Mouse (Mus musculus) cerebellum, postnatal 36 days (tissue): ENCODE results near the gene Ttc13.
A peak's percentile ranks its signal among the peaks of the same experiment; 100 is the strongest.

Experiments used
- DNase-seq, 2 experiments: peaks; one replicate each; pipeline ENCODE4 v3.0.0; 2021 to 2022; ENCODE audit warnings: mixed read lengths in 2 of 2

The Ttc13 gene

DNA sequence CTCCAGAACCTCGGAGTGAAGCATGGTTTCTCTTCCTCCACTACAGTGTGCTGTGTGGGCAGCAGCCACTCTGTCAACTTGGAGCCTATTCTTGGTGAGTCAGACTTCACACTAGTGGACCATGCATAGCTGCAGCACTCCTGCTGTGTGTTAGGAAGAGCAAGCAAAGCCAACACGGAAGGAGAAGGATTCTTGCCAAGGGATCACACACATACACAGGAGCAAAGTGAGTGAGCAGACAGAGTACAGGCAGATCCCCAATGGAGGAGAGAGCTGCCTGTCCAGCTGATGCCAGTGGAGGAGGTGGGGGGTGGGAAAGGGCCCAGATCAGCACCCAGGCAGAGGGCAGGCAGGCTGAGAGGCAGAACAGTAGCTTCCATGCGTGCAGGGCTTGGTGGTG, 19.6 kb downstream of the Ttc13 start:
- DNase-seq = peak; percentile 45 to 61

DNA sequence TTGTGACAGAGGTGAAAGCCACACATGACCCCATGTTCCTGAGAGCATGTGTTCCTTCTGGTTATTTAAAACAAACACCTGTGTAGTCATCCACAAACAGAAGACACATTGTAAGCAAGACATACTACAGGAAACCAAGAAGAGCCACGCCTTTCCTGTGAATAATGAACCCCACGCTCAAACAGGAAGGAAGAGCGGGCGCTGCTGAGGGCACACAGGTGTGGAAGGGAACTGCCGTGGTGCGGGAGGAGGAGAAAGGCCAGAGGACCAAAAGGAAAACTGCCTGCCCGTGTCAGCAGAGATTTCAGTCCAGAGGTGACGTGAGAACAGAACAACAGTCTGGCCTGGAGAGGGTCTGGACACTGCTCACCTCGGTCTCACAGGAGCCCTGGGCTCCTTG, 20.8 kb downstream of the Ttc13 start:
- DNase-seq = no peak

DNA sequence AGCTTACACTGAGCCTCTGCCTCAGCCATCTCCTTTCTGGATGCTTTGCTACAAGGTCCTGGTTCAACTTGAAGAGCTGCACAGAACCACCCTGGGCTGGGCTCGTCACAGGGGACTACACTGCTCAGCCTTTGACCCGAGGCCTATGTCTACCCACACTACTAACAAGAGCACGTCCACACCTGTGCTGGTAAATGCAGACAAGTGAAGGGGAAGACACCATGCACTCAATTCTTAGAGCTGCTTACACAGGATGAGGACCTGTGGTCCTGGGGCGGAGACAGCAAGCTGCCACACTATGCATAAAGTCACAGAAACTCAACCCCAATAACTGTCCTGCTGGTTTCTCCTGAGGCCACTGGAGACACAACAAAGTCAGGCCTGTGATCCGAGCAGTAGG, 21.5 kb downstream of the Ttc13 start:
- no peak for DNase-seq

DNA sequence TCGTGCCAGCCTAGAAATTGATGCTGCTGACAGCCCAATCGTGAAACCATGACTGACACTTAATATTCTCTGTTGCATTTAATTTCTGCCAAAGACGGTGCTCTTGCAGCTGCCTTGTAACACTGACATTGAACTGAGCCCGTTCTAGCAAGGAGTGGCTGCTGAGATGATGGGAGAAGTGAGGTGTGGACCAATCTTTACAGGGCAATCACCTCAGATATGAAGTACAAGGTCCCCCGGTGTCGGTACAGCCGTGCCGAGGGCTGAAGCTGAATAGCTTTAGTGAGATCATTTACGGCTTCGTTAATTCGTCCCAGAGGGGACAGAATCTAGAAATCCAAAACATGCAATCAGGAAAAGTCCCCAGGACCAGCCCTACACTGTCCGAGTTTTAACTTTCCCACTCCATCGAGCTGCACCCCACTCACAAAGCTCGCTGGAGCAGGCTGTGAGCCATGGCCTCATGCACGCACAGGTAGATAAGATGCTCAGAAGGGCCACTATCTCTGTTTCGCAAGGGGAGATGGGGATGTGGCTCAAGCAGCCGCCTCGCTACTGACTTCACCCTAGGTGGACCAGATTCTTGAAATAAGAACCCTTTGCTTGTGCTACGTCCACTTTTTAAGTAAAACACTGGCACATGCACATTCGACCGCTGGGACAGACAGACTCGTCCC, 26.2 kb downstream of the Ttc13 start:
- no peak for DNase-seq

DNA sequence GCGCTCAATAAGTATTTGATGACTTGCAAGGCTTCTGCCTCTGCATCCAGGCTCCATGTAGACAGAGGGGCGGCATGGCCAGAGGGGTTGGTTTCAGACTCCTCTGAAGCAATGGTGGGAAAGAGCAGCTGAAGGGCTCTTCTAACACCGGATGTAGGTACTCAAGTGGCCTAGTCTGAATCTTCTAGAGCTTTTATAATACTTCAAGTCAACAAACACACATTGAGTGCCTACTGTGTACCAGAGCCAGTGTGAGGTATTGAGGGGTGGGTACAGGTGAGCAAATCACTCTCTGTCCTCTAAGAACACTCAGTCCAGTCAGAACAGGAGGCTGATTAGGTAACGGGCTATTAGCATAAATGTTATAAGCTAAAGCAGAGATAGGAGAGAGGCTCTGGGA, 30.1 kb downstream of the Ttc13 start:
- DNase-seq = no peak

DNA sequence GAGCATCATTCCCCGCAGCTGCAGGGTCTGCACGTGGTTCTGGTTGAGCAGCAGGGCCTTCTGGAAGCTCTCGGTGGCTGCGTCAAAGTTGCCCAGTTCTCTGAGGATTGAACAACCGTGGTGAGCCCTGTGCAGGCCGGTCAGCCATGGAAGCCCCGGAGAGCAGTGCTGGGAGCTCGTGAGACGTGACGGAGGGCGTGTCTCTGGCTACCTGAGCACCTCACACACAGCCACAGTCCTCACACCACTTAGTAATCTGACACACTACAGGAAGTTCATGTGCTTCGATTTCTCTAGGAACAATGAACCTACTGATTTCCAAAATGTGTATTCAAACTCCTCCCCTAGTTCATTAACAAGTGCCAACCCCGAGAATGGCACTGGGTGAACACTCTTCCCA, 32.9 kb downstream of the Ttc13 start:
- no peak for DNase-seq

DNA sequence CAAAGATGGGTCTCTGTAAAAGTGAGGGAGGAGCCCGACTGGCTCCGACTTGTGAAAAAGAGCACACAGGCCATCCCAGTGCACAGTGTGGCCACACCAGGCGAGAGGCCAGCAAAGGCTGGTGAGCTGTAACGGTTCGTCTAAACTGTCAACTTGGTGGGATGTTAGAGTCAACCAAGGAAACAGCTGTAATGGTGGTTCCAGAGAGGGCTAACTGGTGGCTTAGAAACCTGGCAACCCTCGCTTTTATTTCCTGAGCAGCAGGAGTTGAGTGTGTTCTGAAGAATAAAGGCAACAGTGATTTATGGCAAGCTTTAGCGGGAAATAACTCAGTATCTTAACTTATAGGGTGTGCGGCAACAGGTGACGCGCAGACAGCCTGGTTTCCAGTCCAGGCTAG, 39.6 kb downstream of the Ttc13 start:
- DNase-seq = no peak

DNA sequence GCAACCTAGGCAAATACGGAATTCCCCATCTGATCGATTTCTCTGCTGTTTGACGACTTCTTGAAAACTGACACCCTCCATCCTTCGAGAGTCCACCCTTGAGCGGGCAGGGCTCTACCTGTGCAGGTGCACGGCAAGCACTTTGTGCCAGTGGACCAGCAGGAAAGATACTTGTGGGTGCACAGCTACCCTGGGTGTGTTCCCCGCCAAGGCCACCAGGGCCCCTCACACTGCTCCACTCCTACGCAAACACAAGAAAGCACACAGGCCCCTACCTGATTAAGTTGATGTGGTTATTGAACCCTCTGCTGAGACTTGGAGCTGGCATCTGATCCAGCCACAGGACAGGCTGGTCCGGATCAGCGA, 40.0 kb downstream of the Ttc13 start:
- DNase-seq = no peak

DNA sequence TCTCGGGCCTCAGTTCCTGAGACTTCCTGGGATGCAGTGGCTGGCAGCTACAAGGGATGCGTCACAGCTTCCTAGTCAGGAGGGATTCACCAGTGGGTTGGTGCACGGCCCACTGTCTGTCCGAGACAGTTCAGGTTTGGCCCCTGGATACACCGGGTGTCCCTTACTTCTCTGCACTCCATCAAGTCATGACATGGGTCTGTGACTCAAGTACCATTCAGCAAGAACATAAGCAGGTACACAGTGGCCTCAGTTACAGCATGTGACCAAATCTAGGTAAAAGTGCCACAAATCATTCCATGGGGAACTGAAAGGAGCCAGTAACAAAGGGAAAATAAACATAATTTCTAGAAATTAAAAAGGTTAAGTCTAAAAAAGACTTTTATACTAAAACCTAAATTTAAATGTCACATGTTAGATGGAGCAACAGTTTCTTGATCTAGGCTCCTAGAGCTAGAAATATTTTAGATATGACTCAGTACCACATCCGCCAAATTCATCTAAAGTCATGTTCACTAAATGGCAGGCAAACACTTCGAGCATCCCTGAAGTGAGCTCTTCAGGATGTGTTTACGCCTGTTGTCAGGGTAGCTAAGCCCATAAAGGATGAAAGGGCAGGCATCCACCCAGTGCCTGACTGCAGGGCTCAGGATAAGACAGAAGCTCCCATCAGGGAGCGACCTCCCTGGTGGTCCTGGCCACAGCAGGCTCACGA, 40.5 kb downstream of the Ttc13 start:
- no peak for DNase-seq

DNA sequence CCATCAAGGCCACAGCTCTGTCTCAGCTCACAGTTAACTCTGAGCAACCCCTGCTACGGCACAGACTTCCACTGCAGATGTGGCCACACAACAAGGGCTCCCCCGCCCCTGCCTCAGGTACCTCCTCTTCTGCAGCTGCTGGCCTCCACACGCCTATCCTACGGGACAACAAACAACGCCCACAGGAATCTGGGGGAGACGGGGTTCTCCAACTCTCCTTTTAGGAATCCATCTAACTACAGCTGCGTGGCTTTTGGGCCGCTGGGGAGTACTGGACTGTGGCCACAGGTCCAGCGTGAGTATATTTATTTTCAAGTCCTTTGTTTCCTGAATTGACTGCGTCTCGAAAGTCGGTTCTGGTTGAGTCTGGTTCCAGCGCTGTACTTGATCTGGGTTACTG, 43.5 kb downstream of the Ttc13 start:
- no peak for DNase-seq

DNA sequence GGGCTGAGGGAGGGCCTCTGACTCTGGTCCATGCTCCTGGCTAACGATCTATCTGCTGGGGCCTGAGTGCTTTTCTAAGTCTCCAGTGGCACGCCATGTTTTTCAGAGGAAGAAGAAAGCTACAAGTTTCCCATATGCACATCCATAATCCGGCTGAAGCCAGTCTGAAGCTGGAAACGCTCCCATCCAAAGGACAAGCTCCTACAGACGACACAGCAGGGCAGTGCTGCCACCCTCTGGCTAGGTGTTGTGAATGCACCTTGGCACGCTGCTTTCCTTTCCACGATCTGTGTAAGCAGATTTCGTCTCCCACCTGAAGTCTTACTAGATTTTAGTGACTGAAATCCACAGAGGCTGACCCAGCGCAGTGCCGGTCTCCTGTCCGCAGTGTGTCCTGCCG, 44.3 kb downstream of the Ttc13 start:
- DNase-seq = peak; percentile 92 to 95

DNA sequence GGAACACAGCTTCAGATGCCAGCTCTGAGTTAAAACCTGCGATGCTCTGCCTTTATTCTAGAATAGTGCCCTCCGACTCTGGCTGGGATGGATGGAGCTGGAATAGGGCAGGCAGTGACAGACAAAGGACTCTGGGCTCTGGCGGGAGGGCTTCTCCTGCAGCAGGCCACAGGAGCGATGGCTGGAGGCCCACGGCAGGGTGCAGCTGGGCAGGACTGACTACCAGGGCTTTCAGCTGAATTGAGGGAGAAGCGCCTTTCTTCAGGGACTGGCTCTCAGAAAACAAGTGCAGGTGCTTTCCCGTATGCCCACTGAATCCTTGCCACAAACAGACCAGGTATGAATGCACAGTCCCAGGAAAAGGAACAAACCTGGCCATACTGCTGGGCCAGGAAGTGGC, 44.7 kb downstream of the Ttc13 start:
- DNase-seq = peak in 1 of 2 experiments; percentile 54

DNA sequence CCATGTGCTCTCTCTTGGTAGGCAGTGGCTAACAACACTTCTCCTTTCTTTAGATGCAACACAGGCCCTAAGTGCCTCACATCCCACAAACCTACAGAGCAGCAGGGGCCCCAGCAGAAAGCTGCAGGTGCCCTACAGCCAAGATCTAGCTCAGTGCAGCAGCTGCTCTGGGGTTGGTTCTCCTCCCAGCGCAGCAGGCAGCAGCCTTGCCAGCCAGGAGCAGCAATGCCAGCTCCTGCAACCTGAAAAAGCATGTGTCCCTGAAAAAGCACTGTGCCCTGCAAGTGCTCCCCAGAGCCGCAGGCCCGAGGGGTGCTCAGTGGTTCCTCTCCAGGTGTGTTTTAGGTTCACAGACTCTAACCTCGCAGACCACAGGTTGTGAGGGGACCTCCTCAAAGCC, 45.1 kb downstream of the Ttc13 start:
- DNase-seq = peak; percentile 72 to 76

DNA sequence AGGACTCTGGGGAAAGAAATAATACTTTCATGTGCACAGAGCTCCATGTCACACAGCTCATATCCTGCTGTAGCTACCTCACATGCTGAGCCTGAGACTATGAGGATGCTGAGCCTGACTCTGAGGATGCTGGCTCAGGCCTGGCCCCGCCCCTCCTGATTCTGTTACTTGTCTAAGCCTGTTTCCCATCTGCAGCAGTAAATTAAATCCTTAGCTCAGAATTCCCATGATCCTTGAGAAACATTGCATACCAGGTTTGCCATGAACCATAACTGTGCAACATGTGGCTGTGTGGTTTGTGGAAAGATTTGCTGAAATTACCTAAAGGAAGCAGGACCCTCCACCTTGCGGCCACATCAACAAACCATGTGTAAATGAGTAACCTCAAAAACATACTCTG, 49.4 kb downstream of the Ttc13 start:
- DNase-seq = no peak

DNA sequence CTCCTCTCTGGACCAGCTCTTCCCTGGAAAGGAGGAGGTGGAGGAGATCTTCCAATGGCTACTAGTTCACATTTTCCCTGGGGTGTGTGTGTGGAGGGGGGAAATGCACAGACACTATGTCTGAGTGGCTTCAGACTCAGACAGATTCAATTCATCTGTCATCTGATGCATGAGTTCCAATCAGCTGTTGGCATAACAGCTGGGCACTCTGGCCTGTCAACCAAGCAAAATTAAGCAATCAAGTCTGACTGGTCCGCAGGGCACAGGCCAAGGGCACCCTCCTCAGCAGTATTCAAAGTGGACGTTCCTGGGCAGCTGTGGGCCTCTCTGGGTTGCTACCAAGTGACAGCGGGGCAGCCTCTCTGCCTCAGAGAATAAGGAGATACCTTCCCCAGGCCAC, 53.0 kb downstream of the Ttc13 start:
- DNase-seq = no peak

DNA sequence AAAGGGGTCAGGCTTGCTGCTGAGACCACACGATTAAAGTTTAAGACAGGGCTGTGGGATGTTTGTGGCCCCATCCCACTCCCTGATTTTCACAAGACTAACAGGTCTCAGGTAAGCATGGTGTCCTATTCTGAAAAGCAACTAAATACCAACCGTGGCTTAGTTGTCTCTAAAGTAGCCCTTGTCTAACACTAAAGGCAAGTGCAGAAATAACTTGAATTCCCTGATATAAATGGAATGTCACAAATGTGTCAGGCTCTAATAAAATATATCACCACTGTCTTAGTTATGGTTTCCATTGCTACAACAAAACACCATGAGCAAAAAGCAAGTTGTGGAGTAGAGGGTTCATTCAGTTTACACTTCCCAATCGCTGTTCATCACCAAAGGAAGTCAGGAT, 57.4 kb downstream of the Ttc13 start:
- no peak for DNase-seq

DNA sequence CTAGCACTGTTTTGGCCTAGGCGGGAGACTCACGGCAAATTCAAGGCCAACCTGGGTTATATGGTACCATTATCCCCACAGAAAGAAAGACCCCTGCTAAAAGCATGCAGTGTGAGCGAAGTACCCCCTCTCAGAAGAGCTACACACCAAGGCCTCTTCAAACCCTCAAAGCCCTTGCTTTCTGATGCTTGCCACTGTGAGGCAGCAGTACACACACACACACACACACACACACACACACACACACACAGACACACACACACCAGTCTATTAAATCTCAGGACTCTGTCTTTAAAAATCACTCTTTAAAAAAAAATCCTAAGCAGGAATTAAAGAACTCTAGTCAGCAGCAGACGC, 57.9 kb downstream of the Ttc13 start:
- DNase-seq = no peak

DNA sequence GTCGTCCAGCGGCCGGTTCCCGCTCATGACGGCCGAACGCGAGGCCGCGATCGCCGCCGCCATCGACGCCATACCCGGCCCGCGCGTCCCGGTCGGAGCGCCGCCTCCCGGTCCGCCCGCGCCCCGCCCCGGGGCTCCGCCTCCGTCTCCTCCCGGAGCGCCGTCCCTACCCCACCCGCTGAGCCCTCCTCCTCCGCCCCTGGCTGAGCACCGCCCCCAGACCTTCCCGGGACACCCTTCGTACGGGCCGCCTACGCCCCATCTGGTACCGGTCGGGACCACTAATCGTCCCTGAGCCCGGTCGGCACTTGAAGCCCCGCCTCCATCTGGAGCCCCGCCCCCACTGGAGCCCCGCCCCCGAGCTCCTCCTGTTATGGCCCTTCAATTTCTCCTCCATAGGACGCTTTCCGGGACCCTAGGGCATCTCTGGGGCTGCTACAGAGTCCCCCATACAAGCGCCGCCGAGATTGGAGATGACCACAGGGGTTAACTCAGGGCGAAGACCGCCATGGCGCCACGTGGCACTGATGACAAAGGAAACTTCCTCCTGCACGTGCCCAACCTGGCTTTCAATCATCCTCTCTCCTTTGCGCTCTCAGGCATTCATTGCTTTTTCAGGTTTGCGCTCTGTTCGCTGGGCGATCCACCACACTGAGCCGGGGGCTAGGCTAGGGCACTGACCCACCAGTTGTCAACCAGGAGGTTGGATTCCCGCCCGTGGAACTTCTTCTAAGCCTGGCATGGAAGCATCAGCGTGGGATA, 58.5 kb downstream of the Ttc13 start, which contains the start of gene 2310022B05Rik:
Gene 2310022B05Rik, minus strand, starts transcription at position 258 of the 762 bp plus-strand sequence.
- peak; percentile 68 to 70 for DNase-seq

DNA sequence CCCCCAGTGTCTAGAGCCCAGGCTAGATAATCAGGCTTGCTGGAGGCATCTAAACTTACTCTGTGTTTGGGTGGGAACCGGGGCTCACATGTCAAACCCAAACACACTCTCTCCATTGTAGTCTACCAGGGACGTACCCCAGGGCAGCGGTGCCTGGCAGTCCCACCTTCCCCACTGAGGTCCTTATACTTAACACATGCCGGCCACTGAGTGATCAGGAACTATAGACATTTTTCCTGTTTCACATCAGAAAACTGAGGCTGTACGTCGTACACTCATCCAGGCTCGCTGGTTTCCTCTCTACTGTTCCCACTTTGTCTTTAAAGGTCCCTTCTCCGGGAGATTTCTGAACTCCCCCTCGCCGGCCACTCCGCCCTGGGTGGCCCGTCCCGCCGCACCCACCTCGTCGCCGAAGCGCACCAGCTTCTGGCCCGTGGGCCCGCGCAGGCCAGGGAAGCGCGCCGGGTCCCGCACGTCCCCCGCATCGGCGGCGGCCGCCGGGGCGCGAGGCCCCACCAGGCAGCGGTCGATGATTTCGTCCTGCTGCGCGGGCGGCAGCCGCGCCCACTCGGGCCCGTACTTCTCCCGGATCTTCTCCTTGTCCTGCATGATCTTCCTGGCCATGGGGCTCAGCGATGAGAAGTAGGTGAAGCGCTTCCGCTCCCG, 59.2 kb downstream of the Ttc13 start:
- DNase-seq = peak in 1 of 2 experiments; percentile 20

DNA sequence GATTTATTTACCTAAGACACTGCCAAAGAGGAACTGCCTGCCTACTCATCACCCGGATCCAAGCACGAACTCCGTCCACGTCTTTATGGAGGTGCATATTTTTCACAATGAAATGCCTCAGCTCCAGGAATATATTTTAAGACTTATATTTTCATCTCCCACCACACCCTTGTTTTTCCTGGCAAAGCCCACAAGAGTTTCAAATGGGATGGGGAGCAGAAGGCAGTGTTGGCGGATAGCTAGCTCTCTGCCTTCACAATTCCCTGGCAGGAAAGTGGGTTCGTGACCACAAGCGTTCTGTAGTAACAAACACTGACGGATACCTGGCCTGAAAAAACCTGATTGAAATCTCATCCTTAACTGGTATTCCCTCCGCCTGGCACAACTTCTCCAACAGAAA, 60.0 kb downstream of the Ttc13 start:
- DNase-seq = no peak

DNA sequence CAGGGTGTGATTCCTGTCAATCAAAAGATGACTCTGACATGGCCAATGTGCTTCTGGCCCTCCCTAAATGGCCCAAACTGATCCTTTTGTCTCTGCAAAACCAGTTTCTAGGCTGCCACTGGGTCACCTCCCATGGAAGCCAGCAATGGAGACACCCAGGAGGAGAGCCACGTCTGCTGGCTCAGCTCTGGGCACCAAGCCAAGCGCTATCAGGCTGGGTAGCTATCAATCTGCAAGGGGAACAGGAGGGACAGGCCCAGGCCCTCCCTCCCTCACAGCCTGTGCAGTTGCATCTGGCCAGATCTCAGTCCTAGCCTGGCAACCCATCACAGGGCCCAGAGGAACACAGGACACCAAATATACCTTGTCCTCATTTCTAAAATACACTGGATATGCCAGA, 63.4 kb downstream of the Ttc13 start:
- DNase-seq = peak; percentile 38 to 52

DNA sequence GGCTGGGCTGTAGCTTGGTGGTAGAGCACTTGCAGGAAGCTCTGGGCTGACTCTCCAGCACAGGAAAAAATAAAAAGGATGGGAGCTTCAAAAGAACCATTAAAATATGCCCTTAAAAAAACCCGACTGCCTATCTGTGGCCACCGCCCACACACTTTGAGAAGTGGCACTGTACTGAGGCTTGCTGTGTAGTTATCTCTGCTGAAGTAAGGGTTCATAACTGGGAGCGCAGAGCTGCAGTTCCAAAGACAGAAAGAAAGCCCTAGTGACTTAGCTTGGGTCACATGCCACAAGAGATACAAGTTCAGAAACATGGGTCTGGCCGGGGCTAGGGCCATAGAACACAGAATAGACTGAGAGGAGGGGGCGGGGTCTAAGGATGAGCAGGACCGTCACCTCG, 63.8 kb downstream of the Ttc13 start:
- DNase-seq = no peak
